Mouse (Mus musculus) layer of hippocampus, adult 11-12 months (tissue): Measurements from ENCODE around the gene Kiss1r.
"Not testable (repeated sequence)": the region's sequence is repeated elsewhere in the genome, so short reads cannot be mapped to it uniquely, and the experiment has no call there.

ENCODE experiments used
- DNase-seq: peaks from one replicate; pipeline ENCODE4 v3.0.0; 2022; ENCODE audit warnings: low spot score

The Kiss1r gene

DNA sequence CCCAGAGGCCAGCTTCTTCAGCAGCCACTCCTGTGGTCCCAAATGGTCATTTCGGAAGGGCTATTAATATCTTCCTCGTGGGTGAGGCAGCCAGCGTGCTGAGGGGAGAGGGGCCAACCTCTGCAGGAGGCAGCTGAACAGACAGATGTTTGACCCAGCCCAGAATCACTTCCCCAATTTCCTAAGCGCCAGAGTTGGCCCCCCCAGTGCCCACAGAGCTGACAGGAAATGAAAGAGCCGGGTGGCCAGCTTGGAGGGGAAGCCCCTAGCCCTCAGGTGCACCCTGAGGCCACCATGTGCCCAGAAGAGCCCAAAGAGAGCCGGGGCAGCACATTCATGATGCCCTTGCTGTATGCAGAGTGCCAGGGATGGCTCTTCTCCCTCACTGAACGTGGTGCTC lies 24.0 kb downstream of the Kiss1r start:
- DNase-seq = peak; percentile 47

DNA sequence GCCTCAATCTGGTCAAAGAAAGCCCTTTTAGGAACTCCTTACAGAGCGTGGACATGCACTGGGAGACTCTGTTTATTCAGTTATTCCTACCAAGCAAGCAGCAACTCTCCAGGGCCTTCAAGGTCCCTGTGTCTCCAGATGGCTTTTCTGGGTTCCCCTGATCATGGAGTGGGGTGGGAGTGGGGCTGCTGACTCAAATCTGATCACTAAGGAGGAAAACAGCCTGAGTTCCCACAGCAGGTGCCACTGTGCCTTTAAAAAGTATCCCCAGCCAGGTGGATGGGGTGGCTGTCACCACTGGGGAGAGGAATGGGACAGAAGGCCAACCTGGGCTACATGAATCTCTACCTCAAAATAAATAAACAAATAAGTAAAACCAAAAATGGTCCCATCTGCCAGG lies 26.2 kb downstream of the Kiss1r start:
- no peak for DNase-seq

DNA sequence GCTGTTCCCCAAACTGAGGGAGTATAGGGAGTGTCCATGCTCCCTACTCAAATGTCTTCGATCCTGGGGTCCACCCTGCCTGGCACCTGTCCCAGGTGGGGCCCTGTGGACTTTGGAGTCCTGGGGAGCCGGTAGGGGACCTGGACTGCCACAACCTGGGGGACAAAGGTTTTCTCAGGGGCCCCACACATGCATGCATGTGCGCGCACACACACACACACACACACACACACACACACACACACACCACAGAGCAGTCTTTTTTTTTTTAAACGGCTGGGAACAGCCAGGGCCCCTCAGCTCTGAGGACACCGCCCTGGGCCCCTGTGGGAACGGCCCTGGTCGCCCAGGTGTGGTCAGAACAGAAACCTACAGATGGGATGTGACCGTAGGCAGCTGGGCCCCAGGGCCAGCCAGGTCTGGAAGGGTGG lies 26.7 kb downstream of the Kiss1r start:
- DNase-seq = no peak

- DNase-seq = no peak
Observed at GRCm38 (mm10) chr10:79945507-79946234, 28.9 kb downstream of the Kiss1r start.

GRCm38 (mm10) chr10:79946752-79947322 lies 30.1 kb downstream of the Kiss1r start:
- DNase-seq = no peak

GRCm38 (mm10) chr10:79947502-79947901 lies 30.7 kb downstream of the Kiss1r start:
- no peak for DNase-seq

DNA sequence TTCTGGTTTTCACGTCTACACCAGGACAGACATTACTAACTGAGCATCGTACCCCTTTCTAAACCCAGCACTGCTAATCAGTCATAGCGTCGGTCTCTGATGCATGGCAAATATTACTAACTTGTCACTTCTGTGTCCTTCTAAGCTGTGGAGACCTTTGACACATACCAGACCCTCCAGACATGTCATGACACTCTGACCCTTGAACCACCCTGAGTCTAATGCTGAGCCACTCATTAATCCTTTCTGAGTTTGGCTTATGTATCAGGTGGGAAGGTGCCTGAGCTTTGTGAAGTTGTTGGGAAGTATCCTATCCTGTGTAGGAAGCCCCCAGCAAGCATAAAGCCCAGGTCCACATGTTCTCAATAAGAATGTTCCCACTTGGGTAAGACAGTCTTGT lies 33.1 kb downstream of the Kiss1r start:
- no peak for DNase-seq

DNA sequence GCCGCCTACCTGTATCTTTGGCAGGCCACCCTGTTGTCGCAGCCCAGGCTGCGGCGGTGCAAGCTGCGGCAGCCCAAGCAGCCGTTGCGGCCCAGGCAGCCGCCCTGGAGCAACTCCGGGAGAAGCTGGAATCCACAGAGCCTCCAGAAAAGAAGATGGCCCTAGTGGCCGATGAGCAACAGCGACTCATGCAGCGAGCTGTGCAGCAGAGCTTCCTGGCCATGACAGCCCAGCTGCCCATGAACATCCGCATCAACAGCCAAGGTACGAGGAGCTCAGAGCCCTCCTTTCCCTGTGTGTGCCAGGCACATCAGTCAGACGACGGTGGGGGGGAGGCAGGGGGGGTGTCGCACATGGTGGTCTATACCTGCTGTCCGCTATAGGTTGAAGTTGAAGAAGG lies 33.9 kb downstream of the Kiss1r start:
- no peak for DNase-seq

GRCm38 (mm10) chr10:79953946-79954345 lies 37.2 kb downstream of the Kiss1r start:
- DNase-seq = peak; percentile 52

GRCm38 (mm10) chr10:79955691-79956090 lies 38.9 kb downstream of the Kiss1r start:
- DNase-seq = no peak

DNA sequence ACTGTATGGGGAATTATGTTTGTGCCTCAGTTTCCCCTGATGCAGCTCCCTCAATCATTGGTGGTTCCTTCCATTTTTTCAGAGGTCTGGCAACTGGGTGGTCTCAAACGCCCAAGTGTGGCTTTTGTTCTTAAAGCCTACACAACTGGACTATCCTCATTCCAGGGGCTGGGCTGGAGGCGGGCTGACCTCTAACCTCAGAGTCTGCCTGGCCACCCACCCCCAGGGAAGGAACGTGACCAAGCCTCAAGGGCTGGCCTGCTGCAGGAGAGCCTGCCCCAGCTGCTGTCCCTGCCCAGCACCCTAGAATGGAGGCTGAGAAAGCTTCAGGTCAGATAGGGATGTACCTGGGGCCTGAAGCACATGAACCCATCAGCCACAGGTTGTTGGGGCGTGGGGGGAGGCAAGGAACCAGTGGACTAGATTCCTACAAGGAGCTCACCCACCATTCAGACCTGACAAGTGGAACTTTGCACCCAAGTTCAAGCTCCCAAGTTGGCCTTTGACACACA lies 39.9 kb downstream of the Kiss1r start:
- no peak for DNase-seq

GRCm38 (mm10) chr10:79958140-79958816 lies 41.5 kb downstream of the Kiss1r start:
- peak; percentile 79 for DNase-seq

DNA sequence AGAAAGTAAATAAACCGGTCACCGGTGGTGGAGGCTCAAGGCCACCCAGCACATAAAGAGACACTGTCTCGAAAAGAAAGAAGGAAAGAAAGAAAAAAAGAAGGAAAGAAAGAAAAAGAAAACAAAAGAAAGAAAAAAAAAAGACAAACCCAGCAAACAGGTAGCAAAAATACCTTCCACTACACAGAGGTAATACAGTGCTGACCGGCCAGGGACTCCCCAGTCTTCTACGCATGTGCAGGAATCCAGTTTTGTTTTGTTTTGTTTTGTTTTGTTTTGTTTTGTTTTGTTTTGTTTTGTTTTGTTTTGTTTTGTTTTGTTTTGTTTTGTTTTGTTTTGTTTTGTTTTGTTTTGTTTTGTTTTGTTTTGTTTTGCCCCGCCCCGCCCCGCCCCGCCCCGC lies 42.6 kb downstream of the Kiss1r start:
- not testable (repeated sequence) for DNase-seq

DNA sequence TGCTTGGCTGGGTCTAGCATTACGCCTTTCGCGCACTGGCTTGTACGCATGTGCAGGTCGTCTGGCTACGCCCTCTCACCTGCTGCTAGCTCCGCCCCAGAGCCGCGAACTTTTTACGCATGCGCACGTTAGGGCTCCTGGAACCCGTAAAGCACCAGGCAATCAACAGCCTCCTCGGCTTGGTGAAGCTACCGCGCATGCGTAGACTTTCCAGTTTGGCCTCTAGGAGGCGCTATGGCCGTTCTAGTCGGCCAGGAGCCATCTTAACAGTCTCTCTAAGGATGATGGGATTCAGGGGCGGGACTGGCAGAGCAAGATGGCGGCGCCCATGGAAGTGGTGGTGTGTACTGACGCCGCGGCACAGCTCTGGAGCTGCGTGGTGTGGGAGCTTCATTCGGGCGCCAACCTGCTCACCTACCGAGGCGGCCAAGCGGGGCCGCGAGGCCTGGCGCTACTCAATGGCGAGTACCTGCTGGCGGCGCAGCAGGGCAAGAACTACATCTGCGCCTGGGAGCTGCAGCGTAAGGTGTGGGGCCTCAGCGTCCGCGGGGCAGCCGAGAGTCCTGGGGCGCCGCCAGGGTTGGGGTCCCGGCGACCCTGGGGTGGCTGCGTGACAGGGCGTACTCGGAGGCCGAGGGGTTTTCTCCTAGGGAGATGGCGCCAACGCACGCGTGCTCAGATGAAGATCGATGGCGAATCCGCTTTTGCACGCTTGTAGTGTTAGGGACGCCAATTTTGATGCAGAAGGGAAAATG lies 43.3 kb downstream of the Kiss1r start, which contains the start of gene Wdr18:
Gene Wdr18, plus strand, starts transcription at position 306 of the 755 bp plus-strand sequence.
- DNase-seq = peak; percentile 100

GRCm38 (mm10) chr10:79960671-79961294 lies 44.0 kb downstream of the Kiss1r start:
- DNase-seq = no peak

DNA sequence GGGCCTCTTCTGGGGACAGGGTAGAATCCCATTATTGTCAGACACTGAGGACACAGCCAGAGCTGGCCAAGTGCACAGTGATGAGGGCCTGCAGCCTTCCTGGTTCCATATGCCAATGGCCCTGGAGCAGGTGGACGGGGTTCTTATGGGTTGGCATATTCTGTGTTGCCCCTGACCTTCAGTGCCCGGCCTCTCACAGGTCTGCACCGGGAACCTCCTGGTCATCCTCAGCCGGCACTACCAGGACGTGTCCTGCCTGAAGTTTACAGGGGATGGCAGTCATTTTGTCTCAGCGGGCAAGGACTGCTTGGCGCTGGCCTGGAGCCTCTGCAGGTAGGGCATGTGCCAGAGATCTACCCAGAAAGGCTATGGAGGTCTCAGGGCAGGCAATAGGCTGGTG lies 48.0 kb downstream of the Kiss1r start:
- DNase-seq = no peak

DNA sequence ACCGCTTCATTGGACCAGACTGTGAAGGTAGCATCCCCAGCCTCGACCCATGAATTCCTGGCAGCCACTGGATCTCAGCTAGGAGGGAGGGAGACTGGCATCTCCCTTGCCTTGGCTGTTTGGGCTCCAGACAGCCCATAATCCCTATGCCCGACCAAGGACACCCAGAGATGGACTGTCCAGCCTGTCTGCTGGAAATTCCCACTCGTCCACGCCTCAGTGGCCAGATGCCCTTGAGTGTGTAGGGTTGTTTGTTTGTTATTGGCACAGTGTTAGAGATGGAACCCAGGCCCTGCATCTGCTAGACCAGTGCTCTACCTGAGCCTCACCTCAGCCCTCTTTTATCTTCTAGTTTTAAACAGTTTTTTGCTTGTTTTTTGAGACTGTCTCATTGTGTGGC lies 48.6 kb downstream of the Kiss1r start:
- no peak for DNase-seq

- no peak for DNase-seq
Observed at GRCm38 (mm10) chr10:79966886-79967400, 50.2 kb downstream of the Kiss1r start.

DNA sequence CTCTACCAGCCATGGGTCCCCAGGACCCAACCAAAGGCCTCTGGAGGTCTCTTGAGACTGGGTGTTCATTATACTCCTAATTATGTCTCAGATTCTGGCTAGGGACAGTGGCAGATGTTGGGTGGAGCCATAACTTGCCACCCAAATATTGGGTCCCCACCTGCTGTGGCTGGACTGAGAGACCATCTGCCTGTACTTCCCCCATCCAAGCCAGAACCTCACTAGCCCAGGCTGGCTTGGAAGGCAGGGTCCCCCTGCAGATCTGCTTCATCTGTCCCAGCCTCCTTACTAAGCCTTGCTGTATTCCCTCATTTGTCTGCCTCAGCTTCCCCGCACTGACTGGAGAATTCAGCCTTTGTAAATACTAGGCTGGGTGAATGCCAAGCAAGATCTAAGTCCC lies 51.4 kb downstream of the Kiss1r start:
- no peak for DNase-seq

GRCm38 (mm10) chr10:79969124-79969568 lies 52.4 kb downstream of the Kiss1r start:
- no peak for DNase-seq

GRCm38 (mm10) chr10:79970415-79971182 lies 53.8 kb downstream of the Kiss1r start, which contains the start of gene Grin3b:
Grin3b (plus strand) TSS chr10:79970715.
- no peak for DNase-seq
